Mouse (Mus musculus) T-helper 1 cell (primary cell): ENCODE data around the gene Sec31b.

Experiments
- in situ Hi-C: fragments of 300-600 bp; cut with MboI, MseI; formaldehyde crosslinking; loops from one replicate; pipeline ENCODE4 v1.15.1; 2025; ENCODE audit warnings: high pct_unique_total_duplicates

Sec31b gene

GRCm38 (mm10) chr19:44537416-44537815 is 8.2 kb downstream of the Sec31b start:
- in situ Hi-C loops, result no loop called here

GRCm38 (mm10) chr19:44535376-44535775 is 10.3 kb downstream of the Sec31b start:
- in situ Hi-C loops, result no loop called here

- in situ Hi-C loops, result no loop called here
Measured at GRCm38 (mm10) chr19:44530018-44530417, 15.6 kb downstream of the Sec31b start.

GRCm38 (mm10) chr19:44525551-44526205 is 20.0 kb downstream of the Sec31b start:
- in situ Hi-C loops, result no loop called here

GRCm38 (mm10) chr19:44519152-44519551 is 26.5 kb downstream of the Sec31b start:
- in situ Hi-C loops, result no loop called here

- in situ Hi-C loops, result no loop called here
Measured at GRCm38 (mm10) chr19:44517996-44518768, 27.5 kb downstream of the Sec31b start.

GRCm38 (mm10) chr19:44515769-44516168 is 29.9 kb downstream of the Sec31b start:
- in situ Hi-C loops, result no loop called here

GRCm38 (mm10) chr19:44514521-44515451 is 30.9 kb downstream of the Sec31b start:
- in situ Hi-C loops, result no loop called here

GRCm38 (mm10) chr19:44513921-44514482 is 31.7 kb downstream of the Sec31b start:
- in situ Hi-C loops, result no loop called here

GRCm38 (mm10) chr19:44513054-44513833 is 32.4 kb downstream of the Sec31b start:
- in situ Hi-C loops, result no loop called here

GRCm38 (mm10) chr19:44512601-44513000 is 33.1 kb downstream of the Sec31b start:
- in situ Hi-C loops, result no loop called here

- in situ Hi-C loops, result no loop called here
Measured at GRCm38 (mm10) chr19:44511451-44512231, 34.0 kb downstream of the Sec31b start.

- in situ Hi-C loops, result no loop called here
Measured at GRCm38 (mm10) chr19:44510534-44511175, 35.0 kb downstream of the Sec31b start.

GRCm38 (mm10) chr19:44502741-44503140 is 42.9 kb downstream of the Sec31b start:
- in situ Hi-C loops, result no loop called here

- in situ Hi-C loops, result no loop called here
Measured at GRCm38 (mm10) chr19:44501925-44502324, 43.7 kb downstream of the Sec31b start.

- in situ Hi-C loops, result no loop called here
Measured at GRCm38 (mm10) chr19:44500240-44500639, 45.4 kb downstream of the Sec31b start.

- in situ Hi-C loops, result no loop called here
Measured at GRCm38 (mm10) chr19:44498936-44499335, 46.7 kb downstream of the Sec31b start.

- in situ Hi-C loops, result no loop called here
Measured at GRCm38 (mm10) chr19:44496941-44497340, 48.7 kb downstream of the Sec31b start.

- in situ Hi-C loops, result no loop called here
Measured at GRCm38 (mm10) chr19:44496511-44496910, 49.2 kb downstream of the Sec31b start.

- in situ Hi-C loops, result no loop called here
Measured at GRCm38 (mm10) chr19:44493128-44493527, 52.5 kb downstream of the Sec31b start, which contains the start of gene Wnt8b. TSS of gene Wnt8b (plus strand) at chr19:44493472.
